Mouse (Mus musculus) liver, embryonic 12.5 days (tissue): ENCODE data around the gene Taf9b. TPM values are rescaled to one million over a fixed set of nuclear protein-coding genes. Genes with fewer than 3 reads are reported as not detected.

Source experiments
- ATAC-seq: fragments of 200-750 bp; cut with Nextera tagmentation; 2 replicates; pipeline ENCODE4 v1.8.0; 2017; ENCODE audit warnings: moderate number of reproducible peaks, mild to moderate bottlenecking, moderate library complexity
- H3K27ac ChIP-seq: fragments of 300-500 bp; sonication (generic); 2 replicates; pipeline ENCODE4 v1.5.1; 2016; ENCODE audit warnings: mild to moderate bottlenecking
- H3K27me3 ChIP-seq: fragments of 300-500 bp; sonication (generic); replicated peaks from 2 replicates; pipeline ENCODE4 v1.6.1; 2016; ENCODE audit warnings: mild to moderate bottlenecking, moderate library complexity
- H3K36me3 ChIP-seq: fragments of 300-500 bp; sonication (generic); 2 replicates; pipeline ENCODE4 v1.6.1; 2016; ENCODE audit warnings: mild to moderate bottlenecking, moderate library complexity
- H3K4me1 ChIP-seq: fragments of 300-500 bp; sonication (generic); 2 replicates; pipeline ENCODE4 v1.6.1; 2016
- H3K4me2 ChIP-seq: fragments of 300-500 bp; sonication (generic); 2 replicates; pipeline ENCODE4 v1.6.1; 2016; ENCODE audit warnings: mild to moderate bottlenecking, moderate library complexity
- H3K4me3 ChIP-seq: fragments of 300-500 bp; sonication (generic); 2 replicates; pipeline ENCODE4 v1.5.1; 2016; ENCODE audit warnings: mild to moderate bottlenecking, moderate library complexity
- H3K9ac ChIP-seq: fragments of 300-500 bp; sonication (generic); 2 replicates; pipeline ENCODE4 v1.6.1; 2016; ENCODE audit warnings: mild to moderate bottlenecking, moderate library complexity
- H3K9me3 ChIP-seq: fragments of 300-500 bp; sonication (generic); replicated peaks from 2 replicates; pipeline ENCODE4 v1.6.1; 2016; ENCODE audit warnings: mild to moderate bottlenecking, moderate library complexity
- WGBS: fragments of 180-500 bp; shearing (Covaris S2); methylation state at CpG from one replicate; pipeline ENCODE4 v1.1.7; 2016; ENCODE audit not compliant: insufficient replicate concordance; 5-methylcytosine and 5-hydroxymethylcytosine counted together
- polyA plus RNA-seq: library from polyadenylated mRNA; unstranded; fragments of >200 nt; fragmentation: Nextera tagmentation; extraction: Ambion mirVana; gene quantifications from 2 replicates; pipeline ENCODE4 v1.2.1, GENCODE M21; 2016

Gene Taf9b
- polyA plus RNA-seq, 1 experiment from 2014 or later: 8.8 TPM

- Histone ChIP-seq H3K27me3 (peaks cover 7% of the 10 kb centered on the region; the same call in 1 of the 2 replicates), H3K36me3 (0 out of 2 replicates have a peak, but pooled peaks cover 3% of the 10 kb centered on the region), H3K4me3 (no peak overlapping the region), H3K4me2 (peak overlapping the region; percentile 69; the same call in 1 of the 2 replicates), H3K27ac (peak overlapping the region; percentile 36), H3K9ac (no peak overlapping the region), H3K9me3 (no peaks in the 10 kb centered on the region), H3K4me1 (peaks cover 29% of the 10 kb centered on the region)
- no peak for ATAC-seq
- WGBS: 54% methylated on average over 5 of the region's 5 CpGs
Measured at GRCm38 (mm10) chrX:106185706-106186105, 35.3 kb downstream of the Taf9b start.

DNA sequence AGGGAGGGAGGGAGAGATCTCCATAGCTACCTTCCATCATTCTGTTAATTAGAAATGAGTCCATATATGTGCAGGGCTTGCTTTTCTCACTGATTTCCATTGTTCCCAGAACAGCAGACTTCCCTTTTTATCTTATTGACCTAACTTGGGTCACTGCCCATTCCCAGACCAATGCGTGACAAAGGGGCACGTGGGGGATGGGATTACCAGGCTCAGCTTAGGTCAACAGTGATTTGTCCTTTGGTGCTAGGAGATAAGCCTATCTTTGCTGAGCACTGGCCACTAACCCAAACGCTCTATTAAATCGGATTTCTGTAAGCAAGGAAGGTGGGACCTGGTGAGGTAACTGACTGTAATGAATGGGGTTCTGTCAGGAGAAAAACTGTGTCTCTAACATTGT is 36.7 kb downstream of the Taf9b start:
- Histone ChIP-seq H3K9me3 (no peaks in the 10 kb centered on the region), H3K36me3 (no peaks in the 10 kb centered on the region), H3K27me3 (peaks cover 7% of the 10 kb centered on the region; the same call in 1 of the 2 replicates), H3K4me3 (no peak overlapping the region), H3K4me2 (no peak overlapping the region), H3K27ac (no peak overlapping the region), H3K4me1 (peaks cover 19% of the 10 kb centered on the region), H3K9ac (no peak overlapping the region)
- no peak for ATAC-seq
- 21% methylated on average over 4 of the region's 4 CpGs for WGBS

- Histone ChIP-seq H3K27me3 (no peaks in the 10 kb centered on the region), H3K4me2 (no peak overlapping the region), H3K9me3 (no peaks in the 10 kb centered on the region), H3K4me3 (no peak overlapping the region), H3K36me3 (no peaks in the 10 kb centered on the region), H3K27ac (no peak overlapping the region), H3K9ac (no peak overlapping the region), H3K4me1 (no peaks in the 10 kb centered on the region)
- WGBS: 62% methylated on average over 9 of the region's 9 CpGs
- no peak for ATAC-seq
Measured at GRCm38 (mm10) chrX:106176331-106176730, 44.6 kb downstream of the Taf9b start.

DNA sequence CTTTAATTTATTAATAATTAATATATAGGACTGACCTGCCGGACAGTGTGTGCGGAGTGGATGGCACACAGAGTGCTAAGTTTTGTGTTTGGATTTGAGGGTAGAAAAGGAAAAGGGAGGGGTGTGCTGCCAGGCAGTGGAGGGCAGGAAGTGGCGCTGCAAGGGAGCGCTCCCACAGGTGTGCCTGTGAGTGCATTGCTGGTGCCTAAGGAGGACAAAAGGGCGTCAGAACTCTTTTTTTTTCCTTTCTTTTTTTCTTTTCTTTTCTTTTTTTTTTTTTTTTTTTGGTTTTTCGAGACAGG is 49.2 kb downstream of the Taf9b start:
- 43% methylated on average over 5 of the region's 6 CpGs for WGBS
- H3K27me3 ChIP-seq: no peaks in the 10 kb centered on the region

GRCm38 (mm10) chrX:106171106-106171852 is 49.7 kb downstream of the Taf9b start:
- no peaks in the 10 kb centered on the region for H3K4me1 ChIP-seq
- no peaks in the 10 kb centered on the region for H3K36me3 ChIP-seq
- 14% methylated on average over 18 of the region's 18 CpGs for WGBS
- no peaks in the 10 kb centered on the region for H3K27me3 ChIP-seq
- ATAC-seq: peak; percentile 75
- no peaks in the 10 kb centered on the region for H3K9me3 ChIP-seq
- H3K9ac ChIP-seq: peak overlapping the region; percentile 22; the same call in 1 of the 2 replicates
- H3K4me2 ChIP-seq: peak overlapping the region; percentile 62
- H3K4me3 ChIP-seq: peak overlapping the region; percentile 38
- H3K27ac ChIP-seq: no peak overlapping the region

More for the DNA sequence above, 49.2 kb downstream of the Taf9b start:
- Histone ChIP-seq H3K27ac (no peak overlapping the region), H3K4me2 (peak overlapping the region; percentile 62), H3K36me3 (no peaks in the 10 kb centered on the region), H3K4me3 (peak overlapping the region; percentile 38; the same call in 1 of the 2 replicates), H3K9ac (no peak overlapping the region), H3K4me1 (no peaks in the 10 kb centered on the region), H3K9me3 (no peaks in the 10 kb centered on the region)
- no peak for ATAC-seq

- no peak overlapping the region for H3K4me2 ChIP-seq
- H3K9ac ChIP-seq: no peak overlapping the region
- no peak overlapping the region for H3K4me3 ChIP-seq
- WGBS: 42% methylated on average over 1 of the region's 1 CpGs
- H3K27ac ChIP-seq: no peak overlapping the region
- H3K27me3 ChIP-seq: no peaks in the 10 kb centered on the region
- no peaks in the 10 kb centered on the region for H3K36me3 ChIP-seq
- H3K9me3 ChIP-seq: no peaks in the 10 kb centered on the region
- H3K4me1 ChIP-seq: no peaks in the 10 kb centered on the region; the same call in 1 of the 2 replicates
- no peak for ATAC-seq
Measured at GRCm38 (mm10) chrX:106165089-106165488, 55.9 kb downstream of the Taf9b start.

DNA sequence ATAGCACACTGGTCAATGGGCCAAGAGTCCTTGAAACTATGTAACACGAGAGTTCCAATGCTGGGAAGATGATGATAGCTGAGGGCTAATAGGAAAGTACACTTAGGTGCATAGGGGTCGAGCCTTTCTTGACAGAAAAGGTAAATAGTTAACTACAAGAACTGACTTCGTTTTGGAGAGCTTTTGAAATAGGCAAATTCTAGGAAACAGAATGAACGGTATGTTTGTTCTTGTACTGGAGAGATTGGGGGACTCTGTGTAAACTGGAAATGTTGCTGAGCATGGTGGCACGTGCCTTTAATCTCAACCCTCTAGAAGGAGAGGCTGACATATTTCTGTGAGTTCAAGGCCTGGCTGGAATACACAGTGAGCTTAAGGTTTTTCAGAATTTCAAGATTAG is 56.4 kb downstream of the Taf9b start:
- no peak overlapping the region for H3K27ac ChIP-seq
- ATAC-seq: no peak

DNA sequence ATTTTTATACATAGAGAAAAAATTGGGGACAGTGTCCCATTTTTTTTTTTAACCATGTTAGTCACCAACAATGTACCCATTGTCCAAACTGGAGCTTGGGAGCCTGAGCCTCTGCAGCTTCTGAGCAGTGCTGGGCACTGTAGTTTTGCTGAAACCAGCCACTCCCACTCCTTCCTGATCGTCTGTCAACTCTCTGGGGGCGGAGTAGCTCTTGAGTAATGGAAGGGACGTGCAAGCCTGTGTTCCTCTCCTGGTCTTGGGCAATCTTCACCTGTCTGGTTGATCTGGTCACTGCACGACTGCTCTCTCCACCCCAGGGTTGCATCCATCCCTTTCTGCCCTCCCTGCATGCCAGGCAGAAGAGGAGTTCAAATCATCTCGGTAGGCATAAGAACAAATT is 57.0 kb downstream of the Taf9b start:
- peak; percentile 72; the same call in 1 of the 2 replicates for ATAC-seq
- WGBS: 24% methylated on average over 5 of the region's 5 CpGs

More for the DNA sequence above, 56.4 kb downstream of the Taf9b start:
- WGBS: 59% methylated on average over 5 of the region's 5 CpGs
- H3K9ac ChIP-seq: no peak overlapping the region
- H3K4me1 ChIP-seq: no peaks in the 10 kb centered on the region; the same call in 1 of the 2 replicates
- no peaks in the 10 kb centered on the region for H3K9me3 ChIP-seq
- H3K4me3 ChIP-seq: no peak overlapping the region
- H3K36me3 ChIP-seq: no peaks in the 10 kb centered on the region
- H3K4me2 ChIP-seq: no peak overlapping the region
- no peaks in the 10 kb centered on the region for H3K27me3 ChIP-seq

More for the DNA sequence above, 57.0 kb downstream of the Taf9b start:
- no peaks in the 10 kb centered on the region; the same call in 1 of the 2 replicates for H3K4me1 ChIP-seq
- H3K9me3 ChIP-seq: no peaks in the 10 kb centered on the region
- no peak overlapping the region for H3K27ac ChIP-seq
- no peak overlapping the region for H3K4me3 ChIP-seq
- no peak overlapping the region for H3K9ac ChIP-seq
- H3K27me3 ChIP-seq: no peaks in the 10 kb centered on the region
- no peaks in the 10 kb centered on the region for H3K36me3 ChIP-seq
- H3K4me2 ChIP-seq: no peak overlapping the region

Other genes with a start within 250 kb of the Taf9b start
- gene Magt1, start 209.3 kb downstream of the Taf9b start, polyA plus RNA-seq: 35.4 and 36.3 TPM in 2 replicates
- gene Cox7b, start 205.5 kb downstream of the Taf9b start, polyA plus RNA-seq: 299 and 306 TPM in 2 replicates
- 10.5 and 12.3 TPM in 2 replicates for gene Atp7a, start 193.9 kb downstream of the Taf9b start, polyA plus RNA-seq
- gene Tlr13, start 78.0 kb downstream of the Taf9b start, polyA plus RNA-seq: 0.38 and 0.56 TPM in 2 replicates
- gene Pgk1, start 34.1 kb downstream of the Taf9b start, polyA plus RNA-seq: 271 and 290 TPM in 2 replicates
- gene Fnd3c2, start 34.2 kb upstream of the Taf9b start, polyA plus RNA-seq: not detected in 2 replicates